Mouse (Mus musculus): ENCODE measurements at regions not wholly inside any gene's neighbourhood (a gene's known extent, or its start where the extent isn't known, plus 50 kb on each side); places are given as distances from the start of the nearest gene placed in this dataset.

DNA sequence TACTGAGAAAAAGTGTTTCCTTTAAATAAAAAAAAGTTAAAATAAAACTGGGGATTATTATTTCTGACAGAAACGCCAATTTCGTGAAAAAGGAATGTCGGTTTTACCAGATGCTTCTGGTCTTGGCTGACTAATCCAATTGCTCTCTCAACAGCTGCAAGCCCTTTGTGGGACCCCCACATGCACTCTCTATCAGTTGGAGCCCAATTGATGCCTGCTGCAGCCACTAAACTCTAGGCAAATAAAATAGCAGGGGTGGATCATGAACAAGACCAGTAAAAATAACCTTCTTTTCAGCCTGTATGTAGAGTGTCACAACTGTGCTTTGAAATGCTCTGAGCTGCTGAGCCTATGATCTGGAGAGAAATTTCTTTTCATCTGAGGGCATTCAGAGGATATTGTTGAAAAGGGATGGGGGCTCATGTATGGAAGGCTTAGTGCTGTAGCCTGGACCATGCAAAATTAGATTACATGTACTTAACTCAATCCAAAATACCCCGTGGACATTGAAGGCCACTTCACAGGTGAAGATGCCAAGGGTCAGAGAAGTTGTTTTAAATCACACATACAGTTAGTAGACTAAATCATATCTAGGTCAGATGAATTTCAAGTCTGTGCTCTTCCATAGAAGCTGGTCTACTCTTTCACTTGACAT lies 117.0 kb upstream of the Cep162 start:
- TF ChIP-seq CTCF (IDR thresholded peaks at IDR 0.05; ENCODE audit: insufficient read depth, low read length) = no peak
- TF ChIP-seq POLR2A (IDR thresholded peaks at IDR 0.05; ENCODE audit: borderline replicate concordance, extremely low read depth, low read depth, low read length) = no peak
- Histone ChIP-seq H3K4me1 (ENCODE audit: control insufficient read depth, insufficient read depth, low read length) (no peaks in the 10 kb centered on the region), H3K4me3 (replicated peaks; ENCODE audit: extremely low read depth, low read depth, low read length) (no peak overlapping the region)
- 73% methylated on average over 4 of the region's 4 CpGs for WGBS
- DNase-seq = no peak

DNA sequence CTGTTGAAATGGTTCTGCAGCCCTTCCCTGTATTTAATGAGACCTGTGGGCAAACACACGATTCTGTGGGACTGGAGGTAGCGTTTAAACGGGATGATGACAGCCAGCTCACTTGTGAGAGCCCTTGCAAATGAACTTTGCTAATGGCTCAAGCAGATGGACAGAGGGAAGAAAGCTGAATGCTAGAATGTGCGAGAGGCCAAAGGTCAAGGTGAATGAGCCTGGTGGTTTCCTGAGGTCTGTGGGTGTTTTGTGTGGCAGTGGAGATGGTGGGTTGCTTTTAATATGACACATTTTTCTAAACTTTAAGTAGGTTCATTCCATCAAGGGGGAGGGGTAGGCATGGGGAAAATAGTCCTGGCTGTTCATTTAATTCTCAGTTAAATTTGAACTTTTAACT lies 113.7 kb upstream of the Cep162 start:
- 63% methylated on average over 4 of the region's 4 CpGs for WGBS
- Histone ChIP-seq H3K4me3 (replicated peaks; ENCODE audit: extremely low read depth, low read depth, low read length) (no peak overlapping the region), H3K4me1 (ENCODE audit: control insufficient read depth, insufficient read depth, low read length) (no peaks in the 10 kb centered on the region)
- no peak for TF ChIP-seq POLR2A (IDR thresholded peaks at IDR 0.05; ENCODE audit: borderline replicate concordance, extremely low read depth, low read depth, low read length)
- no peak for TF ChIP-seq CTCF (IDR thresholded peaks at IDR 0.05; ENCODE audit: insufficient read depth, low read length)
- no peak for DNase-seq

DNA sequence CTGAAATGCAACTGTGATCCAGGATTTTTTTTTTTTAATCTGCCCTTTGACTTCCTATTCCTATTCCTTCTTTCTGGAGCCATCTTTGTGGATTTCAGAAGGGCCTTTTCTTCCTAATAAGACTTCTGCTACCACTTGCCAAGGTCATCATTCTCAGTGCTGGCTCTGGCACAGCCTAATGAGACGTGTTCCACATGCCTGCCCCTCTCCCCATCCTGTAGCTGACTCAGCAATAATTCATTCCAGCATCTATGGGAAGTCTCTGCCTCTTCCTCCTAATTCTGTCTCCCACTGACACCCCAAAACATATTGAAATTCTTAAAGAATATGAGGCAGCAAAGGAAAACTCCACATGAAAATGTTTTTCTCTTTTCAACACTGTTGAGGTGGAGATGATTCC lies 91.7 kb upstream of the Cep162 start:
- no peaks in the 10 kb centered on the region for H3K4me1 ChIP-seq (ENCODE audit: control insufficient read depth, insufficient read depth, low read length)
- no peak for TF ChIP-seq CTCF (IDR thresholded peaks at IDR 0.05; ENCODE audit: insufficient read depth, low read length)
- DNase-seq = no peak
- 38% methylated on average over 1 of the region's 1 CpGs for WGBS
- no peak overlapping the region for H3K4me3 ChIP-seq (replicated peaks; ENCODE audit: extremely low read depth, low read depth, low read length)

DNA sequence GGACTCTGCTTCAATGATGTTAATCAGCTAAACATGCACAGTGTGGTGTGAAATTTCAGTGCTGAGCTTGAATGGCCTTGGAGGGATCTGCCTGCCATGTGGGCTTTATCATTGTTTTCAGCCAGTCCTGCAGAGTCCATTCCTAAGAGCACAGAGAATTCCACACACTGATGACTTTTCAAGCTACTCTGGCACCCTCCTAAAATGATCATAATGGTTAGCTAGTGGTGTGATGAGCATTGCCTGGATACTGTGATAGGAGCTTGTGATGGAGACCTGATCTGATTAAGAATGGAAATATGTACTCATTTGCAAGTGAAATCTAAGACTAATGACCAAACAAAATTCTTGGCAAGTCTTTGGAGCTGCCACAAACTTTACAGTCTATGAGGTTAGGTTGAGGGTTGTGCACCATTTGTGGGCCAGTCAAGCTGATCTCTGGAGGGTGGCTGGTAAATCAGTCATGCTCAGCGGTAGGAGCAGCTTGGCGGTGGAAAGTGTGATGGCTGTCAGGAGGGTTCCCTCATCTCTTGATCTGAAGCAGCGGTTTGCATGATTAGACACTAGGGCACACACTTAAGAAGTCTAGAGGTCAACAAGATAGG lies 91.0 kb upstream of the Cep162 start:
- no peak for DNase-seq
- Histone ChIP-seq H3K4me3 (replicated peaks; ENCODE audit: extremely low read depth, low read depth, low read length) (no peak overlapping the region), H3K4me1 (ENCODE audit: control insufficient read depth, insufficient read depth, low read length) (no peaks in the 10 kb centered on the region)
- no peak for TF ChIP-seq CTCF (IDR thresholded peaks at IDR 0.05; ENCODE audit: insufficient read depth, low read length)
- no peak for TF ChIP-seq POLR2A (IDR thresholded peaks at IDR 0.05; ENCODE audit: borderline replicate concordance, extremely low read depth, low read depth, low read length)
- 65% methylated on average over 3 of the region's 3 CpGs for WGBS

DNA sequence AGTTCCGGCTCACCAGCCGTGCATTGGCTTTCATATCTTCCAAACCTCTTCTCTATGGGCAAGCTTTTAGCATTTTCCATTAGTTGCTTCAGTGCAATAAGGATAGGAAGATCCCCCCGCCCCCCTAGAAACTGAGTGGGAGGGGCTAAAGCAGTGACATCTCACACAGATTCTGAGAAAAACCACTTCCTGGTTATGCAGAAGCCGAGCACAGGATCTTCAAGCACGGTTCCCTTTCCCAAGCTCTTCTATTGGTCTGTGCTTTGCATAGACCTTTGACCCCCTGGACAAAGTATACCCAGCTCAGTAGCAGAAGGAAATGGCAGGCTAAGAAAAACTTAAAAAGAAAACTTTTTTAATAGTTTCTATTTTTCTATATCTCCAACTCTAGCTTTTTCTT lies 86.1 kb upstream of the Cep162 start:
- WGBS = 54% methylated on average over 5 of the region's 5 CpGs
- TF ChIP-seq POLR2A (IDR thresholded peaks at IDR 0.05; ENCODE audit: borderline replicate concordance, extremely low read depth, low read depth, low read length) = no peak
- no peak for TF ChIP-seq CTCF (IDR thresholded peaks at IDR 0.05; ENCODE audit: insufficient read depth, low read length)
- Histone ChIP-seq H3K4me3 (replicated peaks; ENCODE audit: extremely low read depth, low read depth, low read length) (no peak overlapping the region), H3K4me1 (ENCODE audit: control insufficient read depth, insufficient read depth, low read length) (no peaks in the 10 kb centered on the region)
- no peak for DNase-seq

DNA sequence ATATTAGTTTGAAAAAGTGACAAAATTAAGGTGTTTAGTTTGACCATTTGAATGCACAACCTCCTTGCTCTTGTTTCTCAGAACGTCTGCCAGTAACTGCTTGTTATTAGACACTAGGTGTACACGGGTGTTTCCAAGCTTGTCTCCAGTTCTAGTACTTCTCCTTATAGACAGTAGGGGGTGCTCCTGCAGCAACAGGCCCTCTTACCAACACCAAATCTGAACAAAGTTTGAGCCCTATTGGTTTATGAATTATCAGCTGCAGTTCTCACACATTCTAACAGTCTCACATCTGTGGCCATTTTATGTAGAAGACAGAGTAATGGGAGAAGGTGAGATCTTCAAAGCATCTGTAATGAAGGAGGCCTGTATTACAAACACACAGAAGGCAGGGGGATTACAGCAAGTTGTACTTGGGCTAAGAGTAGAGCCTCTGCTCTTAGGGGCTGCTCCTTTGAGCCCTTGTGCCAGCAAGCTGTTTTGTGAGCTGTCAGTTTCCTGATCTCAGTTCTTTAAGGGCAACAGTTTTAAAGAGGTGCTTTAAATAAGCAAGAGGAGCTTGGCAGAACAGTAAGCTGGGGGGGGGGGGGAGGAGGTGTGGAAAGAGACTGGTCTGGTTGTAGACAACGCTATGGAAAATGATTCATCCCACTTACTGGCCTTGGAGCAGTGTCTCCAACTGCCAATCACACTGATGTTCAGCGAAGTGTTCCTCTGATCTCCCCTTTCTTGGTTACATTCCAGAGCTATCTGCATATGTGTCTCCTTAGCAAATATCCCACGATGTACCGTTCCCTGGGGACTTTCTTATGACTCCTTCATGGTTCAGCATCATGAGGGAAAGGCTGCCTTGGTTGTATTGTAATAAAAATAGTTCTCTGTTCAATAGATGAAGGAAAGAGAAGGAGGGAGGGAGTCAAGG lies 71.3 kb upstream of the Cep162 start:
- H3K4me3 ChIP-seq (replicated peaks; ENCODE audit: extremely low read depth, low read depth, low read length) = no peak overlapping the region
- no peaks in the 10 kb centered on the region for H3K4me1 ChIP-seq (ENCODE audit: control insufficient read depth, insufficient read depth, low read length)
- no peak for DNase-seq
- 38% methylated on average over 6 of the region's 6 CpGs for WGBS
- TF ChIP-seq CTCF (IDR thresholded peaks at IDR 0.05; ENCODE audit: insufficient read depth, low read length) (no peak), POLR2A (IDR thresholded peaks at IDR 0.05; ENCODE audit: borderline replicate concordance, extremely low read depth, low read depth, low read length) (no peak)

DNA sequence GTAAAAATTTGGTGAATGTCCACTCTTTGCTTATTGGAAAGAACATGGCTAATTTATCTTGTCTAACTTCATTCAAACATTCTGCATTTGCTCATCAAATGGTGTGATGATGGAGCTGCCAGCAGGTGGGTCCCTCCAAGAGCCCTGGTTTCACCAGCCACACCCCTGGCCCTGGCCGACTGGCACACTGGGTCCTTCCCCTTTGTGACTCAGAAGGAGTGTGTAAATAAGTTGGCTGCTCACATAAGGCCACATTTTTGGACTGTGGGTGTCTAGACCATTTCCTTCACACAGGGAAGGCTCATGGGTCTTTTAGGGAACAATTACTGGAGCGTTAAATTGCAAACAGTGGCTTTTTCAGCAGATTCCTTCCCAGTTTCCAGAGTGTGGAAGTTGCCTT lies 68.4 kb upstream of the Cep162 start:
- 53% methylated on average over 2 of the region's 2 CpGs for WGBS
- Histone ChIP-seq H3K4me3 (replicated peaks; ENCODE audit: extremely low read depth, low read depth, low read length) (no peak overlapping the region), H3K4me1 (ENCODE audit: control insufficient read depth, insufficient read depth, low read length) (no peaks in the 10 kb centered on the region)
- TF ChIP-seq POLR2A (IDR thresholded peaks at IDR 0.05; ENCODE audit: borderline replicate concordance, extremely low read depth, low read depth, low read length) (no peak), CTCF (IDR thresholded peaks at IDR 0.05; ENCODE audit: insufficient read depth, low read length) (no peak)
- no peak for DNase-seq

DNA sequence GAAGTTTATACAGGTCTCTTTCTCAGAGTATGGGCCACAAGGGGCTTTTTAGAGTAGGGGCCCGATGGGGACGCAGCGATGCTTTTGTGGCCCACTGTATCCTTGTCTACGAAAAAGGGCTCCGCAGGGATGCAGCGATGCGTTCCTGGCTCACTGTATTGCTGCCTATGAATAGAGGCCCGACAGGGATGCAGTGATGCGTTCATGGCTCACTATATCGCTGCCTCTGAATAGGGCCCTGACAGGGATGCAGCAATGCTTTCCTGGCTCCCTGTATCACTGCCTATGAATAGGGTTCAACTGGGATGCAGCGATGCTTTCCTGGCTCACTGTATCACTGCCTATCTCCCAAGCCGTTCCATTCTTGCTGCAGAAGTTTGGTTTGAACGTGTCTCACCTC lies 65.4 kb upstream of the Cep162 start:
- DNase-seq = no peak
- TF ChIP-seq POLR2A (IDR thresholded peaks at IDR 0.05; ENCODE audit: borderline replicate concordance, extremely low read depth, low read depth, low read length) (no peak), CTCF (IDR thresholded peaks at IDR 0.05; ENCODE audit: insufficient read depth, low read length) (no peak)
- Histone ChIP-seq H3K4me3 (replicated peaks; ENCODE audit: extremely low read depth, low read depth, low read length) (no peak overlapping the region), H3K4me1 (ENCODE audit: control insufficient read depth, insufficient read depth, low read length) (no peaks in the 10 kb centered on the region)
- WGBS = 94% methylated on average over 13 of the region's 13 CpGs

DNA sequence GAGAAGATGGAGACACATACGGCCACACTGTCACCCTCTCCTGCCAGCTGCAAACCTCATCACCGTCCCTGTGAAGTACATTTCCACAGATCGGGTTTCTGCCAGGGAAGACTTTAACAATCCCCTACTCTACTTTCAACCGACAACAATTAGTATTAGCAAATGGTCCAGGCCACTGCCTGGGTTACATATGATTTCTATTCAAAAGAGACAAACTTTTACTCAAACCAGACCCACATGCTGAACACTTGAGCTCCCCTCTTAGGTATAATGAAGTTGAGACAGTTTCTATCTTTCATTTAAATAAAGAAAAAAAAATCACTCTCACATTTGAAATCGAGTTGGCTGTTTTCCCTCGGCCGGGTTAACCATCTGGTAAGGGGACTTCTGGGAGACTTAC lies 63.4 kb upstream of the Cep162 start:
- 64% methylated on average over 7 of the region's 7 CpGs for WGBS
- no peak for TF ChIP-seq POLR2A (IDR thresholded peaks at IDR 0.05; ENCODE audit: borderline replicate concordance, extremely low read depth, low read depth, low read length)
- TF ChIP-seq CTCF (IDR thresholded peaks at IDR 0.05; ENCODE audit: insufficient read depth, low read length) = no peak

More for the DNA sequence above, 63.4 kb upstream of the Cep162 start:
- H3K4me1 ChIP-seq (ENCODE audit: control insufficient read depth, insufficient read depth, low read length) = no peaks in the 10 kb centered on the region
- H3K4me3 ChIP-seq (replicated peaks; ENCODE audit: extremely low read depth, low read depth, low read length) = no peak overlapping the region
- DNase-seq = no peak
